Mouse (Mus musculus): Measurements from ENCODE around the gene Frem1. TPM values are rescaled to one million over a fixed set of nuclear protein-coding genes. Genes with fewer than 3 reads are reported as not detected.

Gene Frem1
- polyA plus RNA-seq, 1 experiment from 2014 or later: 5.0 TPM

GRCm38 (mm10) chr4:82916003-82916677 is 136.0 kb downstream of the Frem1 start:
- WGBS: 16% methylated on average over 14 of the region's 14 CpGs
- Histone ChIP-seq H3K36me3 (replicated peaks) (no peaks in the 10 kb centered on the region), H3K4me1 (peaks cover 38% of the 10 kb centered on the region), H3K9ac (0 out of 2 replicates have a peak overlapping the region, but pooled peaks have one; percentile 12), H3K4me3 (replicated peaks) (no peak overlapping the region; the same call in 1 of the 2 replicates), H3K9me3 (no peaks in the 10 kb centered on the region), H3K27me3 (no peaks in the 10 kb centered on the region), H3K4me2 (peak overlapping the region; percentile 45), H3K27ac (peak overlapping the region; percentile 90)
- peak; percentile 71 for ATAC-seq (ENCODE audit: low FRiP score)

DNA sequence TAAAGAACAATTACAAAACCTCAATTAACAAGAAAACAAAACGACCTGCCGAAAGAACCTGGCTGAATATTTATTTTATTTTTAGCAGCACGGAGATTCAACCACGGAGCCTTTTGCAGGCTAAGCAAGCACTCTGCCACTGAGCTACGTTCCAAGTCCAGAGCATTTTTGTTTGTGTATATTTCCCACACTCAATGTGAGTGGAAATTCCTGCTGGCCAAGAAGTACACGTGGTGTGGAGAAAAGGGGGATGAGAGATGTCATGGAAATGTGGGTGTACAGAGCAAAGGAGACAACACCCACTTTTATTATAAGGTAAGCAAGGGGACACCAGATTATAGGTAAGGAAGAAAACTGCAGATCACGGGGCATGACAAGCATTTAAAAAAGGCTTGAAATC is 136.6 kb downstream of the Frem1 start:
- Histone ChIP-seq H3K9me3 (no peaks in the 10 kb centered on the region), H3K27ac (peak overlapping the region; percentile 90), H3K27me3 (no peaks in the 10 kb centered on the region), H3K4me1 (peaks cover 35% of the 10 kb centered on the region), H3K9ac (0 out of 2 replicates have a peak overlapping the region, but pooled peaks have one; percentile 12), H3K36me3 (replicated peaks) (no peaks in the 10 kb centered on the region), H3K4me3 (replicated peaks) (no peak overlapping the region), H3K4me2 (peak overlapping the region; percentile 45)
- 63% methylated on average over 7 of the region's 7 CpGs for WGBS
- ATAC-seq (ENCODE audit: low FRiP score): no peak

DNA sequence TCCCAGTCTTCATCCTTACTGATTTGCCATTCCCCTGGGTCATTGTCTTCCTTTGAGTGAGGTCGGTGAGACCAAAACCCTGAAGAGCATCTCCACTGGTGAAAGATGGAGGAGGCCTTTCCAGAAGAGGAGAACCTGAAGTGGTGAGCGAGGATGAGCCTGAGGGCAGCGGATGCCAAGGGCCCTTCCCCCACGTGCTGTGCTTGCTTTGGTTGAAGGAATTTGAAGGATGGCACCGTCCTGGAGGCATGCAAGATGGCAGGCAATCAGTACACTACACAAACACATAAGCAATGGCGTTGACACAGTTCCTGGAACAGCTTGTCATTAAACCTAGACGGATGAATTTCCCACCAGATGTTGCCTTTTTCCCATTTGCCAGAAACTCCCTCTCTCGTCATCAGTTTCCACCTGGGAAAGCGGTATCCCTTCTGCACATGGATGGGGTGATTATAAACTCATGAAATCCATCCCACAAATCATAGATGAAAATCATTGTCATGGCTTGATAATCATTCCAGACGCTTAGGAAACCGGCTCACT is 137.5 kb downstream of the Frem1 start:
- Histone ChIP-seq H3K9ac (no peak overlapping the region), H3K27ac (peak overlapping the region; percentile 90), H3K36me3 (replicated peaks) (no peaks in the 10 kb centered on the region), H3K9me3 (no peaks in the 10 kb centered on the region), H3K4me2 (no peak overlapping the region), H3K4me3 (replicated peaks) (no peak overlapping the region), H3K27me3 (no peaks in the 10 kb centered on the region), H3K4me1 (peaks cover 35% of the 10 kb centered on the region)
- 82% methylated on average over 11 of the region's 11 CpGs for whole genome bisulfite sequencing
- no peak for ATAC-seq (ENCODE audit: low FRiP score)

DNA sequence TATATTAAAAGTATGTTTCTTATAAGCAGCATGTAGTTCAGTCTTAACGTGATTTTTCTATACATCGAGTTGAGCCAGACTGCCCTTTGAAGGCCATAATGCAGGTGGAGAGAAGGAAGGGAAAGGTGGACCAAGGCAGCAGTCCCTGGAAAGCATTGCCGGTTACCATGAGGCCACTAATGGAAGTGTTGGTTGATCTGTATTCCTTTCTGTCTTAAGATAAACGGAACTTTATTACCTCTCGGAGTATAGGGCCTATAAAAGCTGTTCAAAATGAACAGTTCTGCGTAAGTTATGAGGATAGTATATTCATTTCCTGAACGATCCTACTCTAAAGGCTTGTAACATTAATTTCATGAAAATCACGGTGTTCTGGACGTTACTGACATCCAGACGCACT is 156.9 kb downstream of the Frem1 start:
- Histone ChIP-seq H3K36me3 (replicated peaks) (no peaks in the 10 kb centered on the region), H3K4me3 (replicated peaks) (no peak overlapping the region), H3K4me1 (0 out of 2 replicates have a peak, but pooled peaks cover 3% of the 10 kb centered on the region), H3K27ac (no peak overlapping the region), H3K27me3 (no peaks in the 10 kb centered on the region), H3K4me2 (no peak overlapping the region), H3K9ac (no peak overlapping the region), H3K9me3 (no peaks in the 10 kb centered on the region)
- no peak for ATAC-seq (ENCODE audit: low FRiP score)
- WGBS: 95% methylated on average over 10 of the region's 10 CpGs

DNA sequence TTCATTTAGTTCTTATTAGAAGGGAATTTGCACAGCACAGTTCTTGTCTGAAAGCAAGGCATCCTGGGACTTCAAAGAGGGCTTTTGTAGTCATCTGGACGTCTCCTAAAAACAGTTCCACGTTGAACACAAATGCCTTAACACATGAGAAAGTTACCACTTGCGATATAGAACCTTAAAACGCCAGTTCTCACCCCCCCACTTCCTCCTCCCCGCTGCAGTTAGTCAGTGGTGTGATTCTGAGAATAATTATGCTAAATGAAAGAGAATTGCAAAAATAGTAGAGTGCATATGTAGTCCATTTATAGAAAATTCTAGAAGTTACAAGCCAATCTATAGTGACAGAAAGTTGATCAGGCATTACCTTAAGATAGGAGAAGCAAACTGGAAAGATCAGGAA is 159.9 kb downstream of the Frem1 start:
- Histone ChIP-seq H3K4me2 (no peak overlapping the region), H3K27ac (no peak overlapping the region), H3K36me3 (replicated peaks) (no peaks in the 10 kb centered on the region), H3K4me1 (0 out of 2 replicates have a peak, but pooled peaks cover 3% of the 10 kb centered on the region), H3K4me3 (replicated peaks) (no peak overlapping the region), H3K9me3 (no peaks in the 10 kb centered on the region), H3K9ac (no peak overlapping the region), H3K27me3 (peaks cover 3% of the 10 kb centered on the region; the same call in 1 of the 2 replicates)
- no peak for ATAC-seq (ENCODE audit: low FRiP score)
- WGBS: 66% methylated on average over 5 of the region's 5 CpGs

DNA sequence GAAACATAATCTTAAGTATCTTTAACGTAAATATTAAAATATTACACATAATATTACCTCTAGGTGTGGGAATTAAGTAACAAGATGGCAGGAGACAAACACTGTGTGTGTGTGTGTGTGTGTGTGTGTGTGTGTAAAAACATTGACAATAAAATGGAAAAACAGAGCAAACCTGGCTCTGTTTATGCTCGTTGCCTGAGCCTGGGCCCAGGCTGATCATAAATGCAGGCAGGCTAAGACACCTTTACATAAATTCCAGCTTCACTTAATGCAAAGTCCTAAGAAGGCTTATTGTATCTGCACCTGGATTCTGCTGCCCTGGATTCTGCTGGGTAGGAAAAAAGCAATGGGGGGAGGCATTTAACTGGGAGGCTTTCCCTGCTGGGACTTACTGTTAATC is 160.6 kb downstream of the Frem1 start:
- no peak overlapping the region for H3K4me3 ChIP-seq (replicated peaks)
- no peaks in the 10 kb centered on the region for H3K36me3 ChIP-seq (replicated peaks)
- no peak overlapping the region for H3K9ac ChIP-seq
- 0 out of 2 replicates have a peak, but pooled peaks cover 3% of the 10 kb centered on the region for H3K4me1 ChIP-seq
- no peaks in the 10 kb centered on the region for H3K9me3 ChIP-seq
- no peak overlapping the region for H3K27ac ChIP-seq
- WGBS: 87% methylated on average over 2 of the region's 2 CpGs
- H3K27me3 ChIP-seq: peaks cover 4% of the 10 kb centered on the region; the same call in 1 of the 2 replicates
- no peak for ATAC-seq (ENCODE audit: low FRiP score)
- no peak overlapping the region for H3K4me2 ChIP-seq

GRCm38 (mm10) chr4:82891049-82891448 is 161.1 kb downstream of the Frem1 start:
- no peak overlapping the region; the same call in 1 of the 2 replicates for H3K27ac ChIP-seq
- no peak overlapping the region for H3K9ac ChIP-seq
- H3K4me3 ChIP-seq (replicated peaks): no peak overlapping the region
- no peaks in the 10 kb centered on the region for H3K36me3 ChIP-seq (replicated peaks)
- ATAC-seq (ENCODE audit: low FRiP score): no peak
- H3K4me1 ChIP-seq: 0 out of 2 replicates have a peak, but pooled peaks cover 3% of the 10 kb centered on the region
- H3K9me3 ChIP-seq: no peaks in the 10 kb centered on the region
- WGBS: 75% methylated on average over 7 of the region's 7 CpGs
- peaks cover 5% of the 10 kb centered on the region; the same call in 1 of the 2 replicates for H3K27me3 ChIP-seq
- no peak overlapping the region for H3K4me2 ChIP-seq

DNA sequence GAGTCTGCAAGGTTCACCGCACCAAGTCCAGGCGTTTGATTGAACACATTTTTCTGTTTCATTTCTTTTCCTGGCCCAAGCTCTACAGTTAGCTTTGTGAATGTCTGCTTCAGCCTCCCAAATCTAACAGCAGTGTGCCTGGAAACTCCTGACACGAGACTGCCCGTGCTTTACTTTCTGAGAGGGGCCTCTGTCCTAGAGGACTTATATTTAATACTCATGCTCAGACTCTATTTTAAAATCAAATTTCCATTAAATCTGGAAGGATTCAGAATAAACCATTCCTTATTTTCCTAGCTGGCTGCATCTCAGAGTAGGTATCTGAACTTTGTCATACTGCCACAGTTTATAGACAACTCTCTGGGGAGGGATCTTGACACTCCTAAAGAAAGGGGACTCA is 161.6 kb downstream of the Frem1 start:
- no peaks in the 10 kb centered on the region for H3K9me3 ChIP-seq
- no peak for ATAC-seq (ENCODE audit: low FRiP score)
- no peak overlapping the region for H3K4me2 ChIP-seq
- WGBS: 85% methylated on average over 4 of the region's 4 CpGs
- no peak overlapping the region for H3K4me3 ChIP-seq (replicated peaks)
- H3K4me1 ChIP-seq: 0 out of 2 replicates have a peak, but pooled peaks cover 3% of the 10 kb centered on the region
- H3K27ac ChIP-seq: no peak overlapping the region
- H3K27me3 ChIP-seq: peaks cover 5% of the 10 kb centered on the region; the same call in 1 of the 2 replicates
- H3K9ac ChIP-seq: no peak overlapping the region
- no peaks in the 10 kb centered on the region for H3K36me3 ChIP-seq (replicated peaks)

DNA sequence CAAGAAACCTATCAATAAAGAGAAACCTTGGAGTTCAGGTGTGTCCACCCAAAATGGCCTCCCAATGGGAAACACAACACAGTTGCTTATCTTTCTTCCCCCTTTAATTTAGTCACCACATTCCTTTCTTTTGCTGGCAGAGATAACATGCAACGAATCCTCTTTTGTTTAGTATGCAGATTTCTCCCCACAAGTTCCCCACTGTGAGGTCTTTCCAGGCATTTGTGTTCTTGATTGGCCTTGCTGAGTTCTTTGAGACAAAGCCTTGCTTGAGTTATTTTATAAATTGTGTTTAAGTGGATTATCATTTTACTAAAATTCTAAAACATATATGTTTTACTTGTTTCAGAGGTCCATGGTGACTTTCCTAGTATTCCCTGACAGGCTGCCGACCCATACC is 166.0 kb downstream of the Frem1 start:
- no peak overlapping the region for H3K4me2 ChIP-seq
- H3K27ac ChIP-seq: no peak overlapping the region
- no peaks in the 10 kb centered on the region for H3K9me3 ChIP-seq
- no peak for ATAC-seq (ENCODE audit: low FRiP score)
- H3K4me3 ChIP-seq (replicated peaks): no peak overlapping the region
- no peaks in the 10 kb centered on the region for H3K36me3 ChIP-seq (replicated peaks)
- 66% methylated on average over 2 of the region's 2 CpGs for WGBS
- H3K27me3 ChIP-seq: peaks cover 31% of the 10 kb centered on the region
- H3K4me1 ChIP-seq: peaks cover 7% of the 10 kb centered on the region; the same call in 1 of the 2 replicates
- no peak overlapping the region for H3K9ac ChIP-seq

DNA sequence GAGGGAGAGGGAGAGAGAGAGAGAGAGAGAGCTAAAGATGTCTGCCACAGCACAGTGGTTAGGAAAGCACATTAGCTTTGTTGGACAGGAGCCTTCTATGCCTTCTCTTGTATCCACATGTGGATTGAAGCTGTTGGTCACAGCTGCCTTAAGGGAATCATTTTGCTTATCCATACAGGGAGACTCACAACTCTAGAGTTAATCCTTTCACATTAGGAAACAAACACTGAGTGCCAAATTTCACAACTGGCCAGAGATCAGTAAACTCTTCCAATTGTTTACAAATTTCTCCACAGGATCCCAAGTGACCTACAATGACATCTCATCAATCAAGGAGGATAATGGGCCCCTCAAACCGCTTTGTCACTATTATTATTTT is 166.6 kb downstream of the Frem1 start:
- Histone ChIP-seq H3K4me1 (peaks cover 4% of the 10 kb centered on the region; the same call in 1 of the 2 replicates), H3K4me3 (replicated peaks) (no peak overlapping the region), H3K9ac (no peak overlapping the region), H3K4me2 (no peak overlapping the region), H3K27ac (no peak overlapping the region), H3K9me3 (no peaks in the 10 kb centered on the region), H3K27me3 (peaks cover 31% of the 10 kb centered on the region), H3K36me3 (replicated peaks) (no peaks in the 10 kb centered on the region)
- no peak for ATAC-seq (ENCODE audit: low FRiP score)
- WGBS: 43% methylated on average over 1 of the region's 1 CpGs

DNA sequence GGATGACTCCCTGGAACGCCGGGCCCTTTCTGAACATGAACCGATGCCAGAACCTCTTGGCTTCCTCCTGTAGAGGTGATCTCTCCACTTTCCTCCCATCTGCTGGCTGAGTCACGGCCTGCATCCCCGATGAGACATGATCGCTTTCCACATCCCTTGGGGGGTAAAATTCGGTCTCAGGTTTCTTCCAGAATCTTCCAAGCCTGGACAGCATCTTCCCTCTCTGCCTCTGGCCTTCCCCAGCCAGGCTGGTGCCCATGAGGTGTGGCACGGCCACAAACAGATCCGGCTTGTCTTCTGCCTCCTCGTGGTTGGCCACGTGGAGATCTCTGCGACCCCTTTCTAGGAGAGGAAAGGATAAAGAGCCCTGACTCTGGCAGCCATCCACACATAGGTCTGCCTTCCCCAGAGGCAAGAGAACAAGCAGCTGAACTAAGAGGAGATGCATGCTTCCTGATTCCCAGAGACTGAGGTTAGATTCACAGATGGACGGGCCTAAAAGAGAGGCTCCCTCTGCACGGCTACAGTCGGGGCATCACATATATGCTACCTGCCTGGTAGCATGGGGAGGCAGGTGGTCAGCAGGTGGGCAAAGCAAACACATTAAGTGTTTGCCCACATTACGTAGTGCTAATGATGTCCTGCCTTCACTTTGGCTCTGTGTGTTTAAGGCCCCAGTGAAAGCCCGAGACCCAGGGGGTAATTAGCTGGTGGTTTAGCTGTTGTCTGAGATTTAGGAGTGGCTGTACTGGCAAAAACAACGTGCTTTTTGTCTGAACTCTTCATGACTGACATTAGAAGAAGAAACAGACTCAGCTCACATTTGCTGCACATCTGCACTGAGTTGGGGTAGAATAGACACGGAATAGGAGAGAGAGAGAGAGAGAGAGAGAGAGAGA is 167.3 kb downstream of the Frem1 start, which contains the start of gene Cer1:
Gene Cer1 (minus strand): TSS at position 513 of the 899 bp plus-strand sequence.
- Histone ChIP-seq H3K27ac (no peak within 1 kb of the TSS), H3K4me2 (no peak within 1 kb of the TSS), H3K36me3 (replicated peaks) (no peaks in the 10 kb centered on the region), H3K27me3 (peaks cover 31% of the 10 kb centered on the region), H3K4me1 (peaks cover 4% of the 10 kb centered on the region; the same call in 1 of the 2 replicates), H3K4me3 (replicated peaks) (no peak within 1 kb of the TSS), H3K9me3 (no peaks in the 10 kb centered on the region), H3K9ac (no peak within 1 kb of the TSS)
- ATAC-seq (ENCODE audit: low FRiP score): no peak; the same call in 1 of the 2 replicates
- WGBS: 58% methylated on average over 18 of the region's 19 CpGs

DNA sequence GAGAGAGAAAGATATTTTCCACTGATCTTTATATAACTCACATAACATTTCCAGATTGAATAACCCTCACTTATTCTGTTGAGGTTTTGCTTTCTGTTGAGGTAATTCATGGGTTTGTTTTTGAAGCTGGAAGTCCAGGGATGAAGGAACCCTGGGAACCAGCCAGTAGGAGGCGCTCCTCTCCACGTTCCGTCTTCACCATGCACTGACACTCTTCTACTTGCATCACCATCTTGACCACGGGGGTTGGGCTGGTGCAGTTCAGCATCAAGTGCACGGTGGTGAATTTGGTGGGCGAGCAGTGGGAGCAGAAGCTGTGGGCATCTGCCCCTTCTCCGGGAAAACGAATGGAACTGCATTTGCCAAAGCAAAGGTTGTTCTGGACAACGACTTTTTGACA is 169.6 kb downstream of the Frem1 start:
- H3K4me1 ChIP-seq: peaks cover 4% of the 10 kb centered on the region; the same call in 1 of the 2 replicates
- WGBS: 81% methylated on average over 9 of the region's 9 CpGs
- H3K9me3 ChIP-seq: no peaks in the 10 kb centered on the region
- peaks cover 30% of the 10 kb centered on the region for H3K27me3 ChIP-seq
- no peak overlapping the region for H3K9ac ChIP-seq
- no peak overlapping the region for H3K27ac ChIP-seq
- H3K4me2 ChIP-seq: no peak overlapping the region
- H3K4me3 ChIP-seq (replicated peaks): no peak overlapping the region
- no peak for ATAC-seq (ENCODE audit: low FRiP score)
- no peaks in the 10 kb centered on the region for H3K36me3 ChIP-seq (replicated peaks)

All from forebrain, embryonic 12.5 days (tissue).